Mouse (Mus musculus): ENCODE data around the gene Hdac9. TPM values are rescaled to one million over a fixed set of nuclear protein-coding genes. Genes with fewer than 3 reads are reported as not detected.
"Not testable (repeated sequence)": the region's sequence is repeated elsewhere in the genome, so short reads cannot be mapped to it uniquely, and the experiment has no call there.

The Hdac9 gene
- total and polyA plus RNA-seq, 2 experiments from 2014 or later = 9.9 to 15.6 TPM

GRCm38 (mm10) chr12:34472542-34472941, 444.4 kb downstream of the Hdac9 start:
- Histone ChIP-seq H3K4me2 (ENCODE audit: low read depth, low read length, poor library complexity, severe bottlenecking) (no peak overlapping the region), H3K36me3 (ENCODE audit: insufficient read depth, low read length) (no peaks in the 10 kb centered on the region), H3K27me3 (ENCODE audit: insufficient read depth, low read length) (no peaks in the 10 kb centered on the region), H3K27ac (ENCODE audit: low read depth, low read length) (no peak overlapping the region), H3K9me3 (ENCODE audit: low read length) (no peaks in the 10 kb centered on the region), H3K4me1 (ENCODE audit: insufficient read depth, low read length) (no peaks in the 10 kb centered on the region), H3K4me3 (ENCODE audit: low read depth, low read length) (no peak overlapping the region), H3K9ac (replicated peaks; ENCODE audit: low read length, poor library complexity, severe bottlenecking) (no peak overlapping the region)
- 60% methylated on average over 4 of the region's 4 CpGs for WGBS
- ATAC-seq (ENCODE audit: low FRiP score) (no peak), DNase-seq (ENCODE audit: low spot score) (no peak)
- no peak for TF ChIP-seq CTCF (IDR thresholded peaks at IDR 0.05)

GRCm38 (mm10) chr12:34461728-34462127, 455.2 kb downstream of the Hdac9 start:
- no peaks in the 10 kb centered on the region for H3K27me3 ChIP-seq (ENCODE audit: insufficient read depth, low read length)
- H3K27ac ChIP-seq (ENCODE audit: low read depth, low read length) = no peak overlapping the region
- TF ChIP-seq CTCF (IDR thresholded peaks at IDR 0.05) = no peak
- DNase-seq (ENCODE audit: low spot score) (peak; percentile 59), ATAC-seq (ENCODE audit: low FRiP score) (no peak; the same call in 1 of the 2 replicates)
- H3K4me2 ChIP-seq (ENCODE audit: low read depth, low read length, poor library complexity, severe bottlenecking) = no peak overlapping the region
- 0 out of 2 replicates have a peak, but pooled peaks cover 2% of the 10 kb centered on the region for H3K9me3 ChIP-seq (ENCODE audit: low read length)
- H3K9ac ChIP-seq (replicated peaks; ENCODE audit: low read length, poor library complexity, severe bottlenecking) = no peak overlapping the region
- no peak overlapping the region for H3K4me3 ChIP-seq (ENCODE audit: low read depth, low read length)
- no peaks in the 10 kb centered on the region for H3K4me1 ChIP-seq (ENCODE audit: insufficient read depth, low read length)
- no peaks in the 10 kb centered on the region for H3K36me3 ChIP-seq (ENCODE audit: insufficient read depth, low read length)
- WGBS = 53% methylated on average over 1 of the region's 1 CpGs

- WGBS = 92% methylated on average over 5 of the region's 5 CpGs
- DNase-seq (ENCODE audit: low spot score) = no peak
- no peak for ATAC-seq (ENCODE audit: low FRiP score)
- H3K27ac ChIP-seq (ENCODE audit: low read depth, low read length) = no peak overlapping the region
- no peaks in the 10 kb centered on the region for H3K9me3 ChIP-seq (ENCODE audit: low read length)
- H3K4me2 ChIP-seq (ENCODE audit: low read depth, low read length, poor library complexity, severe bottlenecking) = no peak overlapping the region
- no peaks in the 10 kb centered on the region for H3K36me3 ChIP-seq (ENCODE audit: insufficient read depth, low read length)
- no peak for TF ChIP-seq CTCF (IDR thresholded peaks at IDR 0.05)
- no peak overlapping the region for H3K9ac ChIP-seq (replicated peaks; ENCODE audit: low read length, poor library complexity, severe bottlenecking)
- no peaks in the 10 kb centered on the region for H3K4me1 ChIP-seq (ENCODE audit: insufficient read depth, low read length)
- no peak overlapping the region for H3K4me3 ChIP-seq (ENCODE audit: low read depth, low read length)
- no peaks in the 10 kb centered on the region for H3K27me3 ChIP-seq (ENCODE audit: insufficient read depth, low read length)
Observed at GRCm38 (mm10) chr12:34452643-34453042, 464.3 kb downstream of the Hdac9 start.

GRCm38 (mm10) chr12:34451198-34451597, 465.7 kb downstream of the Hdac9 start:
- DNase-seq (ENCODE audit: low spot score) (peak; percentile 53), ATAC-seq (ENCODE audit: low FRiP score) (no peak)
- TF ChIP-seq CTCF (IDR thresholded peaks at IDR 0.05) = peak; percentile 70
- Histone ChIP-seq H3K27me3 (ENCODE audit: insufficient read depth, low read length) (no peaks in the 10 kb centered on the region), H3K27ac (ENCODE audit: low read depth, low read length) (no peak overlapping the region), H3K36me3 (ENCODE audit: insufficient read depth, low read length) (no peaks in the 10 kb centered on the region), H3K4me1 (ENCODE audit: insufficient read depth, low read length) (no peaks in the 10 kb centered on the region), H3K4me3 (ENCODE audit: low read depth, low read length) (no peak overlapping the region), H3K4me2 (ENCODE audit: low read depth, low read length, poor library complexity, severe bottlenecking) (no peak overlapping the region), H3K9me3 (ENCODE audit: low read length) (no peaks in the 10 kb centered on the region), H3K9ac (replicated peaks; ENCODE audit: low read length, poor library complexity, severe bottlenecking) (no peak overlapping the region)
- WGBS = 56% methylated on average over 2 of the region's 2 CpGs

GRCm38 (mm10) chr12:34444724-34445123, 472.2 kb downstream of the Hdac9 start:
- not testable (repeated sequence) for ATAC-seq (ENCODE audit: low FRiP score); H3K4me1 ChIP-seq (ENCODE audit: insufficient read depth, low read length); H3K36me3 ChIP-seq (ENCODE audit: insufficient read depth, low read length); H3K9me3 ChIP-seq (ENCODE audit: low read length); DNase-seq (ENCODE audit: low spot score); H3K4me3 ChIP-seq (ENCODE audit: low read depth, low read length); H3K4me2 ChIP-seq (ENCODE audit: low read depth, low read length, poor library complexity, severe bottlenecking); H3K27me3 ChIP-seq (ENCODE audit: insufficient read depth, low read length); H3K27ac ChIP-seq (ENCODE audit: low read depth, low read length); H3K9ac ChIP-seq (replicated peaks; ENCODE audit: low read length, poor library complexity, severe bottlenecking)
- WGBS = 96% methylated on average over 1 of the region's 1 CpGs

- WGBS = 42% methylated on average over 8 of the region's 8 CpGs
- Histone ChIP-seq H3K36me3 (ENCODE audit: insufficient read depth, low read length) (no peaks in the 10 kb centered on the region), H3K4me2 (ENCODE audit: low read depth, low read length, poor library complexity, severe bottlenecking) (no peak overlapping the region), H3K27ac (ENCODE audit: low read depth, low read length) (peak overlapping the region; percentile 4), H3K4me1 (ENCODE audit: insufficient read depth, low read length) (peaks cover 4% of the 10 kb centered on the region; the same call in 1 of the 2 replicates), H3K9me3 (ENCODE audit: low read length) (no peaks in the 10 kb centered on the region), H3K27me3 (ENCODE audit: insufficient read depth, low read length) (no peaks in the 10 kb centered on the region), H3K9ac (replicated peaks; ENCODE audit: low read length, poor library complexity, severe bottlenecking) (no peak overlapping the region), H3K4me3 (ENCODE audit: low read depth, low read length) (no peak overlapping the region)
- ATAC-seq (ENCODE audit: low FRiP score) (0 out of 2 replicates have a peak, but pooled peaks have one; percentile 38), DNase-seq (ENCODE audit: low spot score) (no peak)
- TF ChIP-seq CTCF (IDR thresholded peaks at IDR 0.05) = no peak
Observed at GRCm38 (mm10) chr12:34440930-34441329, 476.0 kb downstream of the Hdac9 start.

Measured in midbrain, postnatal 0 days (tissue).